9 mouse cellular contexts compared by ENCODE assay signal in the genomic region with DNA sequence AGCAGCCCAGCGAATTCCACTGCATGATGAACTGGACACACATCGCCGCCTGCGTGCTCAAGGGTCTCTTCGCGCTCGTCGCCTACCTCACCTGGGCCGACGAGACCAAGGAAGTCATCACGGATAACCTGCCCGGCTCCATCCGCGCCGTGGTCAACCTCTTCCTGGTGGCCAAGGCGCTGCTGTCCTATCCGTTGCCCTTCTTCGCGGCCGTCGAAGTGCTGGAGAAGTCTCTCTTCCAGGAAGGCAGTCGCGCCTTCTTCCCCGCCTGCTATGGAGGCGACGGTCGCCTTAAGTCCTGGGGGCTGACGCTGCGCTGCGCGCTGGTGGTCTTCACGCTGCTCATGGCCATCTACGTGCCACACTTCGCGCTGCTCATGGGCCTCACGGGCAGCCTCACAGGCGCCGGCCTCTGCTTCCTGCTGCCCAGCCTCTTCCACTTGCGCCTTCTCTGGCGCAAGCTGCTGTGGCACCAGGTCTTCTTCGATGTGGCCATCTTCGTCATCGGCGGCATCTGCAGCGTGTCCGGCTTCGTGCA. TPM values are rescaled to one million over a fixed set of nuclear protein-coding genes. Genes with fewer than 3 reads are reported as not detected.
DNase-seq lines count a peak whose midpoint lies in the region; ATAC-seq and TF ChIP-seq lines count a peak whose summit lies in the region.
"Had no signal": no experiment of that assay in that cellular context is flagged by ENCODE, and none has a peak within 500 bp of the region (broad histone marks: within the 10 kb centered on the region; RNA-seq: fewer than 3 reads in every experiment).

No protein-coding gene starts in this region.

- peak overlapping the region; percentile 45; the same call in 1 of the 2 replicates for H3K27ac ChIP-seq in forebrain, postnatal 0 days (ENCODE audit: low read depth, low read length)

- H3K4me3 ChIP-seq in forebrain, postnatal 0 days (ENCODE audit: low read depth, low read length) = peak overlapping the region; percentile 43

- peak overlapping the region; percentile 55 for H3K4me2 ChIP-seq in forebrain, postnatal 0 days (ENCODE audit: low read depth)

- H3K9me3 ChIP-seq in forebrain, postnatal 0 days (ENCODE audit: low read length) = no peaks in the 10 kb centered on the region

- ATAC-seq in forebrain, postnatal 0 days = no peak
- ATAC-seq in megakaryocyte, adult 5-6 weeks (ENCODE audit: poor library complexity, severe bottlenecking) = peak; percentile 37

- H3K36me3 ChIP-seq in forebrain, postnatal 0 days (ENCODE audit: insufficient read depth) = no peaks in the 10 kb centered on the region

- 3% methylated on average over 47 of the region's 47 CpGs for WGBS in forebrain, postnatal 0 days

- H3K9ac ChIP-seq in forebrain, postnatal 0 days = peak overlapping the region; percentile 41

- no peaks in the 10 kb centered on the region for H3K4me1 ChIP-seq in forebrain, postnatal 0 days (ENCODE audit: insufficient read depth)

- TF ChIP-seq CTCF in forebrain, postnatal 0 days (IDR thresholded peaks at IDR 0.05; ENCODE audit: low read depth) = no peak

- DNase-seq in embryo, embryonic 11 days = peak; percentile 35
- no peak for DNase-seq in embryo, embryonic 9.5 days (ENCODE audit: extremely low spot score)
- peak; percentile 11 to 23 for DNase-seq in B cell, adult 2 months
- DNase-seq in forebrain, postnatal 0 days = peak; percentile 46
- DNase-seq in cerebellum, adult 11-12 months = no peak
- DNase-seq in cerebellum, adult 9-11 months = no peak
- DNase-seq in left cerebral cortex, adult 8-10 months (ENCODE audit: low spot score in 2 of 2) = no peak
- DNase-seq: lung, postnatal 14 days had no signal

- peaks cover 27% of the 10 kb centered on the region for H3K27me3 ChIP-seq in forebrain, postnatal 0 days (ENCODE audit: insufficient read depth, low read length)

RNA-seq across cellular contexts. Expression of a gene that starts 3.9 kb away (rescaled TPM):
- total RNA-seq in forebrain, postnatal 0 days (2014; rRNA removed) = 23.5 and 37.4 TPM in 2 replicates
- polyA plus RNA-seq in forebrain, postnatal 0 days (2015; fragmentation: Nextera tagmentation; extraction: Ambion mirVana) = 7.4 and 10.8 TPM in 2 replicates
- 0.07 TPM in 1 of 2 replicates, not detected in the other for total RNA-seq in megakaryocyte, adult 5-6 weeks (2015)
- 0.12 TPM in 1 of 2 replicates, not detected in the other for total RNA-seq in megakaryocyte, adult 5-6 weeks (2017)
- 100 to 1,000 TPM; 130 to 145 (median 137) TPM for total RNA-seq in left cerebral cortex, adult 8-10 months (2022)

RNA-seq across cellular contexts. Expression of a gene that starts 10.2 kb away (rescaled TPM):
- total RNA-seq in forebrain, postnatal 0 days (2014; rRNA removed) = 16.5 and 30.8 TPM in 2 replicates
- 8.0 and 8.2 TPM in 2 replicates for polyA plus RNA-seq in forebrain, postnatal 0 days (2015; fragmentation: Nextera tagmentation; extraction: Ambion mirVana)
- total RNA-seq in megakaryocyte, adult 5-6 weeks (2015) = 7.1 and 8.0 TPM in 2 replicates
- total RNA-seq in megakaryocyte, adult 5-6 weeks (2017) = 13.0 and 13.1 TPM in 2 replicates
- 10 to 100 TPM; 10.4 to 14.3 (median 12.4) TPM for total RNA-seq in left cerebral cortex, adult 8-10 months (2022)

RNA-seq across cellular contexts. Expression of a gene that starts 50.7 kb away (rescaled TPM):
- 25.2 and 27.2 TPM in 2 replicates for total RNA-seq in forebrain, postnatal 0 days (2014; rRNA removed)
- polyA plus RNA-seq in forebrain, postnatal 0 days (2015; fragmentation: Nextera tagmentation; extraction: Ambion mirVana) = 23.1 and 28.4 TPM in 2 replicates
- total RNA-seq in megakaryocyte, adult 5-6 weeks (2015) = 0.58 and 0.98 TPM in 2 replicates
- total RNA-seq in megakaryocyte, adult 5-6 weeks (2017) = 0.70 and 1.3 TPM in 2 replicates
- 100 to 1,000 TPM; 130 to 163 (median 146) TPM for total RNA-seq in left cerebral cortex, adult 8-10 months (2022)

Comparison
In these comparisons a context has a peak if more than half of its experiments do, and no peak if none do; other contexts are left out.
1. DNase-seq: peak in embryo, embryonic 11 days (single experiment), B cell, adult 2 months (2 of 2) and forebrain, postnatal 0 days (single experiment); none in embryo, embryonic 9.5 days (single experiment), cerebellum, adult 11-12 months (single experiment), cerebellum, adult 9-11 months (single experiment) and left cerebral cortex, adult 8-10 months (0 of 2).
2. RNA of a gene that starts 3.9 kb away (total RNA-seq): 130 to 145 TPM in left cerebral cortex, adult 8-10 months and 23.5 to 37.4 TPM in forebrain, postnatal 0 days; 0.07 to 0.12 TPM in megakaryocyte, adult 5-6 weeks; every median in the first group is over 10 times any median in the second.
3. RNA of a gene that starts 50.7 kb away (total RNA-seq): 130 to 163 TPM in left cerebral cortex, adult 8-10 months and 25.2 to 27.2 TPM in forebrain, postnatal 0 days; 0.58 to 1.3 TPM in megakaryocyte, adult 5-6 weeks; every median in the first group is over 10 times any median in the second.